Mouse (Mus musculus) left cerebral cortex, postnatal 14 days (tissue): ENCODE measurements around the gene Olfr294. TPM values are rescaled to one million over a fixed set of nuclear protein-coding genes. Genes with fewer than 3 reads are reported as not detected.

Source experiments
- DNase-seq, 2 experiments: peaks; one replicate each; pipeline ENCODE4 v3.0.0; 2021 to 2022; ENCODE audit warnings: low spot score in 2 of 2, mixed read lengths in 1 of 2
- intact Hi-C: fragments of 180-260 bp; cut with DNase I; formaldehyde crosslinking; loops from one replicate; pipeline ENCODE4 v1.15.1; 2025
- long read RNA-seq, 2 experiments: library from polyadenylated mRNA; stranded (forward); transcript quantifications; one replicate each; pipeline ENCODE4 v2.0.0; 2021
- total RNA-seq, 2 experiments: library from RNA; stranded (reverse); gene quantifications; 2 replicates each; pipeline ENCODE4 v1.2.3; 2021

The Olfr294 gene
- not detected for total RNA-seq
- long read RNA-seq, experiment 1, result 0 reads
- long read RNA-seq, experiment 2, result 0 reads

- no peak for DNase-seq
- intact Hi-C loops, result no loop called here
Observed at GRCm38 (mm10) chr7:86616543-86616942, at the start of gene Olfr294. Gene Olfr294 (minus strand): TSS chr7:86616643.

GRCm38 (mm10) chr7:86648761-86649160 is 32.3 kb upstream of the Olfr294 start, which contains the start of gene Olfr293:
Gene Olfr293 (plus strand): TSS chr7:86649061.
- DNase-seq, result no peak
- intact Hi-C loops, result no loop called here

DNA sequence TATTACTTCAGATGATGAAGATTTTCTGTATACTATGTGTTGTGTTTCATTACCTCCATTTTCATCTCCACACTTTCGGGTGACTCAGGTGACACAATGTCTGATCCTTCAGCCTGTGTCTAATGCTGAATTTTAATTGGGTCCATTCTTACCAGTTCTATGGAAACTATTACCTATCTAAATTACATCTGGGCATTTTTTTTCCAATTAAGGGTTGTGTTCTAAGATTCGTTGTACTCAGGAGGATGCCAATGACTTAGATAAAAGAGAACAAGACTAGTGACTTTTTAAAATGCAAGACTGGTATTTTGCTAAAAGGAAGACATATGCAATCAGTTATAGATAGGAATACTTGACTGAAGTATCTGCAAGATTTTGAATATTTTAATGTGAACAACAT is 32.9 kb downstream of the Olfr294 start, which contains the start of gene Olfr295:
Olfr295 (plus strand) TSS at position 301 of the 400 bp plus-strand sequence.
- intact Hi-C loops, result no loop called here
- no peak for DNase-seq

Other genes starting within 250 kb of the Olfr294 start
- gene Olfr305, start 249.7 kb downstream of the Olfr294 start, total RNA-seq, result not detected
- gene Olfr304, start 230.0 kb downstream of the Olfr294 start, total RNA-seq, result not detected
- gene Olfr303, start 218.9 kb downstream of the Olfr294 start, total RNA-seq, result not detected
- gene Olfr301, start 212.8 kb downstream of the Olfr294 start, total RNA-seq, result not detected
- gene Olfr299, start 156.7 kb downstream of the Olfr294 start, total RNA-seq, result not detected
- not detected for gene Olfr298, start 124.2 kb downstream of the Olfr294 start, total RNA-seq
- gene Olfr297, start 96.7 kb downstream of the Olfr294 start, total RNA-seq, result not detected
- gene Olfr295, start 32.8 kb downstream of the Olfr294 start, total RNA-seq, result not detected
- not detected for gene Olfr293, start 32.4 kb upstream of the Olfr294 start, total RNA-seq
- not detected for gene Olfr292, start 71.7 kb upstream of the Olfr294 start, total RNA-seq
- 1 to 10 TPM; 4.7 to 5.1 TPM for gene Folh1, start 159.3 kb upstream of the Olfr294 start, total RNA-seq
- gene Vmn2r77, start 178.4 kb upstream of the Olfr294 start, total RNA-seq, result not detected